Mouse (Mus musculus) embryonic facial prominence, embryonic 11.5 days (tissue): ENCODE results near the gene Rpl23. TPM values are rescaled to one million over a fixed set of nuclear protein-coding genes. Genes with fewer than 3 reads are reported as not detected.

Source experiments
- ATAC-seq: fragments of 200-750 bp; cut with Nextera tagmentation; replicated peaks from 2 replicates; pipeline ENCODE4 v1.8.0; 2017; ENCODE audit warnings: low read depth; ENCODE audit not compliant: insufficient number of reproducible peaks, low FRiP score, low TSS enrichment
- DNase-seq: peaks from one replicate; pipeline ENCODE4 v3.0.0-alpha.2; 2015; ENCODE audit warnings: low spot score
- H3K27ac ChIP-seq: fragments of 300-500 bp; sonication (generic); replicated peaks from 2 replicates; pipeline ENCODE4 v1.5.1; 2014; ENCODE audit warnings: mild to moderate bottlenecking, low read depth, low read length, control low read depth
- H3K27me3 ChIP-seq: fragments of 300-500 bp; sonication (generic); 2 replicates; pipeline ENCODE4 v1.6.1; 2014; ENCODE audit warnings: mild to moderate bottlenecking, low read length, moderate library complexity, mixed read lengths; ENCODE audit not compliant: control insufficient read depth, insufficient read depth
- H3K36me3 ChIP-seq: fragments of 300-500 bp; sonication (generic); replicated peaks from 2 replicates; pipeline ENCODE4 v1.6.1; 2014; ENCODE audit warnings: low read depth, mild to moderate bottlenecking, low read length, moderate library complexity, mixed read lengths; ENCODE audit not compliant: control insufficient read depth, insufficient read depth
- H3K4me1 ChIP-seq: fragments of 300-500 bp; sonication (generic); 2 replicates; pipeline ENCODE4 v1.6.1; 2014; ENCODE audit warnings: low read length, mixed read lengths; ENCODE audit not compliant: control insufficient read depth, insufficient read depth
- H3K4me2 ChIP-seq: fragments of 300-500 bp; sonication (generic); 2 replicates; pipeline ENCODE4 v1.6.1; 2014; ENCODE audit warnings: low read depth, mild to moderate bottlenecking, control low read depth, low read length, moderate library complexity
- H3K4me3 ChIP-seq: fragments of 300-500 bp; sonication (generic); 2 replicates; pipeline ENCODE4 v1.5.1; 2014; ENCODE audit warnings: low read depth, low read length, control low read depth
- H3K9ac ChIP-seq: fragments of 300-500 bp; sonication (generic); replicated peaks from 2 replicates; pipeline ENCODE4 v1.6.1; 2014; ENCODE audit warnings: mild to moderate bottlenecking, control low read depth, low read length
- H3K9me3 ChIP-seq: fragments of 300-500 bp; sonication (generic); replicated peaks from 2 replicates; pipeline ENCODE4 v1.6.1; 2016; ENCODE audit warnings: mild to moderate bottlenecking, low read length, inconsistent platforms, mixed read lengths; ENCODE audit not compliant: control insufficient read depth
- WGBS: fragments of 180-500 bp; shearing (Covaris S2); extraction: QIAGEN DNeasy Blood & Tissue Kit; methylation state at CpG from one replicate; pipeline ENCODE4 v1.1.7; 2014; 5-methylcytosine and 5-hydroxymethylcytosine counted together
- polyA plus RNA-seq: library from polyadenylated mRNA; unstranded; fragments of >200 nt; fragmentation: Nextera tagmentation; extraction: Ambion mirVana; gene quantifications from 2 replicates; pipeline ENCODE4 v1.2.1, GENCODE M21; 2014

Rpl23 gene
- polyA plus RNA-seq = 524 and 537 TPM in 2 replicates

GRCm38 (mm10) chr11:97781832-97782563, at the start of gene Rpl23:
Gene Rpl23, minus strand, starts transcription at chr11:97782437.
- DNase-seq (peak; percentile 100), ATAC-seq (peak; percentile 86)
- Histone ChIP-seq H3K4me3 (peak within 1 kb of the TSS; percentile 96), H3K36me3 (peaks cover 15% of the 10 kb centered on the region), H3K9ac (peak within 1 kb of the TSS; percentile 100), H3K9me3 (no peaks in the 10 kb centered on the region), H3K27me3 (no peaks in the 10 kb centered on the region), H3K4me1 (peaks cover 8% of the 10 kb centered on the region; the same call in 1 of the 2 replicates), H3K27ac (peak within 1 kb of the TSS; percentile 77), H3K4me2 (peak within 1 kb of the TSS; percentile 67)
- under 1% methylated on average over 67 of the region's 67 CpGs for WGBS

- Histone ChIP-seq H3K9me3 (no peaks in the 10 kb centered on the region), H3K36me3 (peaks cover 2% of the 10 kb centered on the region), H3K4me3 (no peak overlapping the region), H3K27me3 (no peaks in the 10 kb centered on the region), H3K4me2 (no peak overlapping the region), H3K4me1 (no peaks in the 10 kb centered on the region), H3K9ac (no peak overlapping the region), H3K27ac (no peak overlapping the region)
- DNase-seq (no peak), ATAC-seq (no peak)
- WGBS = 91% methylated on average over 11 of the region's 11 CpGs
These were observed 49.8 kb upstream of the Rpl23 start for GRCm38 (mm10) chr11:97832001-97832400.

GRCm38 (mm10) chr11:97830501-97830900, 48.3 kb upstream of the Rpl23 start:
- no peak overlapping the region for H3K27ac ChIP-seq
- H3K4me3 ChIP-seq = no peak overlapping the region
- H3K9ac ChIP-seq = no peak overlapping the region
- ATAC-seq (no peak), DNase-seq (no peak)
- no peak overlapping the region for H3K4me2 ChIP-seq
- no peaks in the 10 kb centered on the region for H3K4me1 ChIP-seq
- WGBS = 81% methylated on average over 6 of the region's 6 CpGs
- no peaks in the 10 kb centered on the region for H3K27me3 ChIP-seq
- H3K36me3 ChIP-seq = no peaks in the 10 kb centered on the region; the same call in none of the 2 replicates
- no peaks in the 10 kb centered on the region for H3K9me3 ChIP-seq

GRCm38 (mm10) chr11:97829913-97830476, 47.8 kb upstream of the Rpl23 start:
- Histone ChIP-seq H3K36me3 (no peaks in the 10 kb centered on the region; the same call in none of the 2 replicates), H3K9ac (no peak overlapping the region), H3K27me3 (no peaks in the 10 kb centered on the region), H3K4me2 (no peak overlapping the region), H3K9me3 (no peaks in the 10 kb centered on the region), H3K4me1 (no peaks in the 10 kb centered on the region), H3K4me3 (no peak overlapping the region), H3K27ac (no peak overlapping the region)
- 79% methylated on average over 12 of the region's 12 CpGs for WGBS
- ATAC-seq (no peak), DNase-seq (no peak)

GRCm38 (mm10) chr11:97829365-97829764, 47.1 kb upstream of the Rpl23 start:
- Histone ChIP-seq H3K4me2 (no peak overlapping the region), H3K27ac (no peak overlapping the region), H3K27me3 (no peaks in the 10 kb centered on the region), H3K36me3 (no peaks in the 10 kb centered on the region; the same call in none of the 2 replicates), H3K4me1 (no peaks in the 10 kb centered on the region), H3K9ac (no peak overlapping the region), H3K9me3 (no peaks in the 10 kb centered on the region), H3K4me3 (no peak overlapping the region)
- no peak for ATAC-seq
- WGBS = 90% methylated on average over 7 of the region's 7 CpGs
- DNase-seq = no peak

GRCm38 (mm10) chr11:97827654-97828053, 45.4 kb upstream of the Rpl23 start:
- no peak overlapping the region for H3K4me3 ChIP-seq

GRCm38 (mm10) chr11:97826414-97826813, 44.2 kb upstream of the Rpl23 start:
- H3K9me3 ChIP-seq = no peaks in the 10 kb centered on the region
- H3K4me2 ChIP-seq = no peak overlapping the region
- no peaks in the 10 kb centered on the region for H3K4me1 ChIP-seq
- no peak overlapping the region for H3K4me3 ChIP-seq
- no peak for DNase-seq
- no peak overlapping the region for H3K27ac ChIP-seq
- H3K36me3 ChIP-seq = no peaks in the 10 kb centered on the region; the same call in 1 of the 2 replicates
- no peak for ATAC-seq
- WGBS = 87% methylated on average over 7 of the region's 7 CpGs
- H3K9ac ChIP-seq = no peak overlapping the region
- no peaks in the 10 kb centered on the region for H3K27me3 ChIP-seq

More at GRCm38 (mm10) chr11:97827654-97828053, 45.4 kb upstream of the Rpl23 start:
- no peak overlapping the region for H3K9ac ChIP-seq
- H3K36me3 ChIP-seq = no peaks in the 10 kb centered on the region; the same call in 1 of the 2 replicates
- no peaks in the 10 kb centered on the region for H3K9me3 ChIP-seq
- H3K4me1 ChIP-seq = no peaks in the 10 kb centered on the region
- H3K27ac ChIP-seq = no peak overlapping the region
- DNase-seq (no peak), ATAC-seq (no peak)
- 87% methylated on average over 6 of the region's 6 CpGs for WGBS
- no peaks in the 10 kb centered on the region for H3K27me3 ChIP-seq
- H3K4me2 ChIP-seq = no peak overlapping the region

GRCm38 (mm10) chr11:97825971-97826370, 43.7 kb upstream of the Rpl23 start:
- 89% methylated on average over 9 of the region's 9 CpGs for WGBS
- Histone ChIP-seq H3K27me3 (no peaks in the 10 kb centered on the region), H3K9ac (no peak overlapping the region), H3K4me3 (no peak overlapping the region), H3K9me3 (no peaks in the 10 kb centered on the region), H3K27ac (no peak overlapping the region), H3K36me3 (no peaks in the 10 kb centered on the region; the same call in 1 of the 2 replicates), H3K4me2 (no peak overlapping the region), H3K4me1 (no peaks in the 10 kb centered on the region)
- ATAC-seq (no peak), DNase-seq (no peak)
